Mouse (Mus musculus): ENCODE measurements around the gene Stk36. TPM values are rescaled to one million over a fixed set of nuclear protein-coding genes. Genes with fewer than 3 reads are reported as not detected.

Stk36 gene
- total RNA-seq, 1 experiment from 2014 or later: 0.15 TPM

DNA sequence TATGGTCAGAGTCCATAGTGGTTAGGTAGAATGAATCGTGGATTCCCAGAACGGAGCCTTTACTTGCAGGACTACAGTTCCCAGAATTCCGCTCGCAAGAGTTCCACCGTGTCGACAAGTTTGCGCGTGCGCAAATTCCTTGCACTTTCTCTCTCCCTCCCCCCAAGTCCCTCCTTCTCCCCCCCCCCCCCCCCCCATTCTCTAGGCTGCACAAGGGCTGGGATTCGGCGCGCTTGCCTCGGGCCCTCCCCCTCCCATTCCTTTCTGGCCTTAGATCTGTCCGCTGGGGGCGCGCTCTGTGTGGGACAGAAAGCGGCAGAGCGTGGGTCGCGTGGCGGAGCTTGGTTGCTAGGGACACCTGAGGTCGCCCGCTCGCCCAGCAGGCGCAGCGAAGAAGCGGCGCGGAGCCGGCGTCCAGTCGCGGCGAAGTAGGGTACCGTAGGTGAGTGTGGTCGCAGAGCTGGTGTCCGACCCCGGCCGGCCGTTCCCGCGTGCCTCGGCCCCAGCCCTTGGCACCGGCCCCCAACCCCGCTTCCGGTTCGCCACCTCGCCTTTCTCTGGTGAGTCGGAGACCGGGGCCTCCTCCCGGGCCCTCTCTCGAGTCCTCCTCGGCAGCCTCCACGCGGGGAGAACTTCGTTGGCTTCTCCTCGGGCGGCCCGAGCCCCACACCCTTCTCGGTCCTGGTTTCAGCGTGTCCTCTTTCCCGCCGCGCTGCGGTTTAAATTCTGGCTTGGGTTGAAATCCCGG is 60.4 kb downstream of the Stk36 start, which contains the start of gene Ttll4:
TSS of gene Ttll4 (plus strand) at position 298 of the 748 bp plus-strand sequence.
- ATAC-seq (replicated peaks in 1 of 2; ENCODE audit: insufficient read depth in 1 of 2, low FRiP score in 2 of 2, low TSS enrichment in 1 of 2, low read depth in 1 of 2, poor library complexity in 2 of 2, severe bottlenecking in 2 of 2): peak; percentile 100

DNA sequence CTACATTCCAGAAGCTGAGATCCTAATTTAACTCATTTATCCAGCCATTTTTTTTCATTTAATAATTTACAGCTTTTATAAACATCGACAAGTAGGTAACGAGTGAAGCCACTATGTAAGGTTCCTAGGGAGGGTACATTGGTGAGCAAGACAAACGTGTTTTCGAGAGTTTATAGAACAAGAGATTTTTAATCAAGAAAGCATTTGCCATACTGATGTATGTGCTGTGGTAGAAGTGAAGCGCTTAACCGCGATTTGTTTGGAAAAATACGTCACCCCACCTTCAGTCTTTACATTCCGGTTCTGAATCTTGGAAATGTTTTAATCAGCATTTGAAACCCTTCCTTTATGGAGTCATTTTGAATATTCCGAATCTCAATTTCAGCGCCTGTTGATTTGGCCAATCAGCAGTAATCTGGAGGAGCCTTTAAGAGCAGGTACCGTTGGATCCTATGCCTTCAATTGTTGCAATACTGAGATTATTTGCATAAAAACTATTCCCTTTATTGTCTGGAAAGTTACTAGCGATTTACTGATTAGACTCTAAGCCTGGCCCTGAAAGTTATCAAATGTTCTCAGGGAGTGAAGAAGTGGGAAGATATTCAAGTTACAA is 61.1 kb downstream of the Stk36 start:
- no peak for ATAC-seq (replicated peaks in 1 of 2; ENCODE audit: insufficient read depth in 1 of 2, low FRiP score in 2 of 2, low TSS enrichment in 1 of 2, low read depth in 1 of 2, poor library complexity in 2 of 2, severe bottlenecking in 2 of 2)

DNA sequence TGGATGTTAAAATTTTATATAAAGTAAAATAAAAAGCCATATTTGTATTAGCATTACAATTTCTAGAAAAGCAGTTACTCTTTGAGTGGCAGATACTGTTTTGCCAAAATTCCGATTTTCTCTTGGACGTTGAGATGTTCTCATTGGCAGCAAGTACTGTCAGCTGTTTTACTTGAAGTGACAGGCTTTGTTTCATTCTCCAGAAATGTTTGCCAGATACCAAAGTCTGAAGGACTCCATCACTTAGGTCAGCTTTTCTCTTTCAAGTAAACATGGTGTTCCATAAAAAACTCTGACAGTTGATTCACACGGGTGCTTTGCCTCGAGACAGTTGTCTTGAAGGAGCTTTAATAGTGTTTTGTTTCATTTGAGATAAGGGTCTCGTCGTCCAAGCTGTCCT is 63.9 kb downstream of the Stk36 start:
- no peak for ATAC-seq (replicated peaks in 1 of 2; ENCODE audit: insufficient read depth in 1 of 2, low FRiP score in 2 of 2, low TSS enrichment in 1 of 2, low read depth in 1 of 2, poor library complexity in 2 of 2, severe bottlenecking in 2 of 2)

DNA sequence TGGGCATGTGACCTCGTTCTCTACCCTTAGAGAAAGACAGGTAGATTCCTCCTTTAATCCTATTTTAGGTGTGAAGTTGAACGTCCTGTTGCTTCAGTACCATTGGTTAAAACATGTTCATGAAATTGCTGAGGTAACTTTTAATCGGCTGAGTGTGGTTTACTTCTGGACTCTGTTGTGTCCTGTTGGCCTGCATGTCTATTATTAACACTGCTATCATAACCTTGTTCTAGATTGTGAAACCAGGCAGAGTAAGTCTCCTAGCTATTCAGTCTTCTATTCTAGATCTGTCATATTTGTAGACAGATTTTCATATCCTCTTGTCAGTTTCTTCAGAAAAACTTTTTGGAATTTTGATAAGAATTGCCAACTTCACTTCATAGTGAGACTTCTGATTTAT is 67.1 kb downstream of the Stk36 start:
- ATAC-seq (replicated peaks in 1 of 2; ENCODE audit: insufficient read depth in 1 of 2, low FRiP score in 2 of 2, low TSS enrichment in 1 of 2, low read depth in 1 of 2, poor library complexity in 2 of 2, severe bottlenecking in 2 of 2): no peak

DNA sequence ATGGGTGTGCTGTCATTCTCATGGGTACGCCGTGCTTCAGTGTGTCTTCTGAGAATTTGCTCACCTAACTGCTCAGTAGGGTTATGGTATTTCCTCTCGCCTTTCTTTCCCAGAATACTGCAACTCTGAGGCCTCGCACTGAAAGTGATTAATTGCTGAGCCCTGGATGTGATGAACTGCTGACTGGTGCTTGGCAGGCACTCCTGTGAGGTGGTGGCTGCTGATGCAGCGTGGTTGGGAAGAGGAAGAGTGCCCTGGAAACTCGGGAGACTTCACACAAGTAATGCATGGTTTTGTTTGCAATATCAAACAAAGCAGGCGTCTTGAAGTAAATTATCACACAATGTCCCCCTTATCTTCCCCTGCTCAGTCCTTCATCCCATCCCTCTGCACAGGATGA is 71.5 kb downstream of the Stk36 start:
- ATAC-seq (replicated peaks in 1 of 2; ENCODE audit: insufficient read depth in 1 of 2, low FRiP score in 2 of 2, low TSS enrichment in 1 of 2, low read depth in 1 of 2, poor library complexity in 2 of 2, severe bottlenecking in 2 of 2): no peak

DNA sequence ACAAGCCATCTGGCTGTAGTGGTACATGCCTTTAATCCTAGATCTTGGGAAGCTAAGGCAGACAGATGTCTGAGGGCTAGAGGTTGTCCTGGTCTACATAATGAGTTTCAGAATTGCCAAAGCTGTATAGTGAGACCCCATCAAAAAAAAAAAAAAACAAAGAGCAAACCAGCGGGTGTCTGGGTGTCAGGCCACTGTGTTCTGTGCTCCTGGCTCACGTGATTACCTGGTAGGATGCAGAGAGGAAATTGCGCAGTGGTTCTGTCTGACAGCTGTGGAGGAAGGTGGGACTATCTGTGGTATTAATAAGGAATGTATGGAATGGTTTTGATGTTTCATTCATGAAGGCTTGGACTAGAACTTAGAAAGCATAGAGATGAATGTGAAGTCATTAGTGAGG is 75.6 kb downstream of the Stk36 start:
- ATAC-seq (replicated peaks in 1 of 2; ENCODE audit: insufficient read depth in 1 of 2, low FRiP score in 2 of 2, low TSS enrichment in 1 of 2, low read depth in 1 of 2, poor library complexity in 2 of 2, severe bottlenecking in 2 of 2): no peak

DNA sequence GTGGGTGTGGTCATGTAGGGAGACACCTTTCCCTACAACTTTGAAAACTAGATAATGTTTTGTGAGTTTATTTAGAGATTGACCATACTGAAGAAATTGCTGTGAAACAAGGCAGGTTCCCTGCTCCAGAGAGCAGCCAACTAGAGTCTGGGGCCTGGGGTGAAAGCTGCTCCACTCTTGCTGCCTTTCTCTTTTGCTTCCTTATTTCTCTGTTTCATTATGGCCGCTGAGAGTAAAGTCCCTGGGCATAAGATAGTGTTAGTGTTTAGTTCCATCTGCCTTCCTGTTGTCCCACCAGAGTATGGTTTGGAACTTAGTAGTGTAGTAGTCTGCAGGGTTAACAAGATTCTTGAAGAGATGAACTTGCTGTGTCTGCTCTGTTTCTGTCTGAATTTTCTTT is 76.6 kb downstream of the Stk36 start:
- ATAC-seq (replicated peaks in 1 of 2; ENCODE audit: insufficient read depth in 1 of 2, low FRiP score in 2 of 2, low TSS enrichment in 1 of 2, low read depth in 1 of 2, poor library complexity in 2 of 2, severe bottlenecking in 2 of 2): no peak

Other genes with a start within 250 kb of the Stk36 start
- gene Catip, start 239.3 kb upstream of the Stk36 start, total RNA-seq (2017): 1.3 TPM in 1 of 2 replicates, not detected in the other
- 3.2 TPM in 1 of 2 replicates, not detected in the other for gene Slc11a1, start 226.2 kb upstream of the Stk36 start, total RNA-seq (2017)
- gene Ctdsp1, start 209.9 kb upstream of the Stk36 start, total RNA-seq (2017): 38.1 and 40.0 TPM in 2 replicates
- 0.55 TPM in 1 of 2 replicates, not detected in the other for gene Vil1, start 192.1 kb upstream of the Stk36 start, total RNA-seq (2017)
- 73.4 and 82.5 TPM in 2 replicates for gene Cnot9, start 95.4 kb upstream of the Stk36 start, total RNA-seq (2017)
- gene Plcd4, start 58.6 kb upstream of the Stk36 start, total RNA-seq (2017): not detected in 2 replicates
- gene Usp37, start 57.2 kb upstream of the Stk36 start, total RNA-seq (2017): 62.7 and 63.0 TPM in 2 replicates
- 10.2 and 18.1 TPM in 2 replicates for gene Zfp142, start 13.2 kb upstream of the Stk36 start, total RNA-seq (2017)
- gene Bcs1l, start 13.2 kb upstream of the Stk36 start, total RNA-seq (2017): 14.9 and 25.4 TPM in 2 replicates
- 33.0 and 39.7 TPM in 2 replicates for gene Rnf25, start within 50 bp of the Stk36 start, total RNA-seq (2017)
- 23.8 and 25.6 TPM in 2 replicates for gene Ttll4, start 60.3 kb downstream of the Stk36 start, total RNA-seq (2017)
- 4.9 and 5.3 TPM in 2 replicates for gene Cyp27a1, start 112.1 kb downstream of the Stk36 start, total RNA-seq (2017)
- gene Prkag3, start 147.8 kb downstream of the Stk36 start, total RNA-seq (2017): not detected in 2 replicates
- not detected in 2 replicates for gene Wnt6, start 170.4 kb downstream of the Stk36 start, total RNA-seq (2017)
- gene Wnt10a, start 190.1 kb downstream of the Stk36 start, total RNA-seq (2017): not detected in 2 replicates